Mouse (Mus musculus) ES-CJ7 (cell line): Measurements from ENCODE around the gene Ms4a10.

Experiments
- DNase-seq: peaks from one replicate; pipeline ENCODE4 v3.0.0; 2011; ENCODE audit warnings: low read depth, low spot score

Gene Ms4a10

GRCm38 (mm10) chr19:10918321-10918991 is 56.0 kb downstream of the Ms4a10 start:
- no peak for DNase-seq

GRCm38 (mm10) chr19:10916506-10916905 is 58.0 kb downstream of the Ms4a10 start:
- DNase-seq = no peak

- no peak for DNase-seq
Observed at GRCm38 (mm10) chr19:10914870-10915269, 59.6 kb downstream of the Ms4a10 start.

- no peak for DNase-seq
Observed at GRCm38 (mm10) chr19:10914291-10914690, 60.2 kb downstream of the Ms4a10 start.
